Mouse (Mus musculus): ENCODE measurements around the gene Rrnad1.

Rrnad1 gene

GRCm38 (mm10) chr3:87948378-87949265, 18.1 kb upstream of the Rrnad1 start, which contains the start of gene Crabp2:
Gene Crabp2 (plus strand): TSS chr3:87948666.
- peak; percentile 63 for DNase-seq

DNA sequence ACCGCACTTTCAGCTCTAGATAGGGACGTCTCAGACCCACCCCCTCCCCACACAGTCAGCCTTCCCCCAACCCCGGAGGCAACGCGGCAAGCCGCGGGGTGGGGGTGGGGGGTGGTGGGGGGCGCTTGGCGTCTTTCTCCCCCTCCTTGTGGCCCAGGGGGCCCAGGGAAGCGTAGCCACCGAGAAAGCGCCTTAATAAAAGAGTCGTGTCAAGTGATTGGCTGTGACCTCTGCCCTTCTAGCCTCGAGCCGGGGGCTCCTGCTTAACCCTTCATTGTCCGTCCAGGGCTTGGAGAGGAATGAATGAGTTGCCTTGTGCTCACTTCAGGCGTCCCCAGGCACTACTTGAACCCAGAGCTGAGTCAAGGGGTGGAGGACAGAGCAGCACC, 17.3 kb upstream of the Rrnad1 start:
- DNase-seq, result peak; percentile 77

DNA sequence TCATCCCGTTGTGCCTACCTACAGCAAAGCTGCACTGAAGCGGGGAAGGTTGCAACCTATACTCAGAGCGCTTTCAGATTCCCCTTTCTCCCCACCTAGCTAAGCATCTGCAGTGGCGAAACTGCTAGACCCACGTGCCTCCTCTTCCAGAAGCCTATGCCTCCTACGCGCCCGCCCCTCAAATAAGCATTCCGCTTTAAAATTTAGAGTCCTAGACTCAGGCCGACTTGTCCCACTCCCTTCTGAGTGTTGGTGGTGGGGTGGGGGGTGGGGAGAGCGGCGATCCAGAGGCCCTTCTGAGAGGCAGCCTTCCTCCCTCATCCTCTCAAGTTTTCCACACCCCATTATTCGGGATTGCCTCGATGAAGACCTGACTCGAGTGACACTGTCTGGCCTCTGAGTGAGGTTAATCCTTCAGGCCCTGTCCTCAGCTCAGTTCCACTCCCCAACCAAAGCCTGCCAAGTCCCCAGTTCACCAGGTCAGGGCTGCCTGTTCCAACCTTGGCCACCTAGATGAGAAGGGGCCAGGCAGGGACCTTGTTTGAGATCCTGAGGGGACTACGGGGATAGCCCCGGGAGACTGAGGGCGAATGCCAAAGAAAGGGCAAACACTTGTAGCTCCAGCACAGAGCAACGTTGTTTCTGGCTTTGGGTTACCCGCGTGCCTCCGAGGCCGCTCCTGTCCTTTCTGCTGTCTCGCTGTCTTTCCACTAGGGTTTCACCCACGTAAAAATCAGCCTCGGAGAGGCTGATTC, 16.7 kb upstream of the Rrnad1 start:
- DNase-seq, result peak; percentile 44

- DNase-seq, result no peak
Measured at GRCm38 (mm10) chr3:87946541-87946860, 16.0 kb upstream of the Rrnad1 start.

- peak; percentile 54 for DNase-seq
Measured at GRCm38 (mm10) chr3:87945781-87946540, 15.4 kb upstream of the Rrnad1 start.

GRCm38 (mm10) chr3:87944838-87945600, 14.5 kb upstream of the Rrnad1 start:
- peak; percentile 73 for DNase-seq

- no peak for DNase-seq
Measured at GRCm38 (mm10) chr3:87943586-87943985, 13.1 kb upstream of the Rrnad1 start.

- DNase-seq, result no peak
Measured at GRCm38 (mm10) chr3:87942471-87942870, 12.0 kb upstream of the Rrnad1 start.

DNA sequence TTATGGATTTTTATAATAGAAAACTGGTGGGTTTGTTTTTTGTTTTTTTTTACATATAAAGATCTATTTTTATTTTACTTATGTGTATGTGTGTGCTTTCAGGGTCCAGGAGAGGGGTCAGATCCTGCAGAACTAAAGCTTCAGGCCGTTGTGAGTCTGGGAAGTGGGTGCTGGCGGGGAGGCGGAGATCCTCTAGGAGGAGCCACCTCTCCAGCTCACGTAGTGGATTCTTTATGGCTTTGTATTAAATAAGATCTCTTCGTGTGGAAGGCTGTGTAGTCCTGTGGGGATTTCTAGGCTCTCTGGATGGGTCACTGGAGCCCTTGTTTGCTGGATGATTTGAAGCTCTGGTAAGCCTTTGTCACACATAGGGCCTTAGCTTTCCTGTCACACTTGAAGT, 10.1 kb upstream of the Rrnad1 start:
- DNase-seq, result no peak

GRCm38 (mm10) chr3:87935776-87936175, 5.3 kb upstream of the Rrnad1 start:
- DNase-seq, result peak; percentile 85

DNA sequence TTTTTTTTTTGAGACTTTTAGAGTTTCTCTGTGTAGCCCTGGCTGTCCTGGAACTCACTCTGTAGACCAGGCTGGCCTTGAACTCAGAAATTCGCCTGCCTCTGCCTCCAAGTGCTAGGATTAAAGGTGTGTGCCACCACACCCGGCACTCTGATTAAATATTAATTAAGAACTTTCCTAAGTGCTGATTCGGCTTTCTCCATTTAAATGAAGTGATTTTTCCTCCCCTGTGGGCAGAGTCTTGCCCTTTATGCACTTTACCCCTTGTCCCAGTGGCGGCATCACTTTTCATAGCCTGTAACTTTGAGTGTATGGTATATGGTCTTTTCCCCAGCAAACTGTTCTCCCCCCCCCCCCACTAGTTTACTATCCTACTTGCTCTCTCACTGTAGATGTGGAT, 4.7 kb upstream of the Rrnad1 start:
- no peak for DNase-seq

DNA sequence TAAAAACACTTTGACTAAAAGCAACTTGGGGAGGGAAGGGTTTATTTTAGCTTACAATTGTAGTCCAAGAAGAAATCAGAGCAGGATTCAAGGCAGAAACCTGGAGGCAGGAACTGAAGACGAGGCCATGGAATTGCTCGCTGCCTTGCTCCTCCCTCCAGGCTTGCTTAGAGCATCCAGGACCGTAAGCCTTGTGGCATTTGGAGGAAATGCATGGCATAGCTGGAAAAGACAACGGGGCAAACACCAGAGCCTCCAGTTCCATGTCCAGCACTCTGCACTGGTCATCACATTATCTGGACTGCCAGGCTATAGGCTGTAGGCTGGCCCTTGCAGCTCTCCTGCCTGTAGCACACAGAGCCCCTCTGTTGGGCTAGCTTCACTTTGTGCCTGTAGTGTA, 4.0 kb upstream of the Rrnad1 start:
- DNase-seq, result no peak

DNA sequence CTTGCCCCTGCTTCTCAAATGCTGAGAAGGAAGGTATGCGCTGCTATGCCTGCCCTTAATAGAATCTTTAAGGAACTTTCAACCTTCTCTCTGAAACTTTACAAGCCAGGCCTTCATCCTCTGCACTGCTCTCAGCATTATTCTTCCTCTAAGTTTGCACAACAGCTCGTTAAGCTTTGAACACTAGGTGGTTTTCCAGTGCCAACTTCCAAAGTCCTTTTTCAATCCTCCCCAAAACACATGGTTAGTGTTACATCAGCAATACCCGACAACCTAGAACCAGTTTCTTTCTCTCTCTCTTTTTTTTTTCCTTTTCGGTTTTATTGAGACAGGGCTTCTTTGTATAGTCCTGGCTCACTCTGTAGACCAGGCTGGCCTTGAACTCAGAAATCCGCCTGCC, 3.5 kb upstream of the Rrnad1 start:
- no peak for DNase-seq

DNA sequence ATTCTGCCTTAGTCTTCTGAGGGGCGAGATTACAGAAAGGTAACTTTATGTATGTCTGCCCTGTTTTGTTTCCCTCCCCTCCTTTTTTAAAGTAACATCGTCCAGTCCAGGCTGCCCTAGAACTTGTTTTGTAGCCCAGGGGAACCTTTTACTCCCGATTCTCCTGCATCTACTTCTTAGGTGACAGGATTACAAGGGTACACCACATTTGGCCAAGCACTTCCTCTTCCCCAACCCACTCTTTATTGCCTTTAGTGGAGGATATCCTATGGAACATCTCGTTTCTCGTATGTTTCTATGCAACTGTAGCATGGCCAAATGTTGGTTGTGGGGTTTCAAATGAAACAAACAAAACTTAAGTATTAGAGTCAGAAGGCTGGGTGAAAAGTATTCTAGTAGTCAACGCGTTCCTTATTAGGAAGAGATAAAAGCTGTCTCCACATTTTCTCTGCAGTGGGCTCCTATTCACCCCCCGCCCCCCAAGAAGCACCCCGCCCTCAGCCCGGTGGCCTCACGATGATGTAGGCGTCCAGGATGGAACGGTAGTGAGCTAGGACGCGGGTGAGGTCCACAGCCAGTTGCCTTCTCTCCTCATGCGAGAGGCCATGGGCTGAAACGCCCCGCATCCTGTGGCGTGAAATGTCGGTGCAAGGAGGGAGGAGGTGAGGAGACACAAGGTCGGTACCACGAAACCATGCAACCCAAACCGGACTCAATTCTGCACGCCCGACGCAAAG, 1.0 kb downstream of the Rrnad1 start:
- no peak for DNase-seq

- DNase-seq, result no peak
Measured at GRCm38 (mm10) chr3:87927452-87927851, 3.1 kb downstream of the Rrnad1 start.

- no peak for DNase-seq
Measured at GRCm38 (mm10) chr3:87924996-87925395, 5.5 kb downstream of the Rrnad1 start.

GRCm38 (mm10) chr3:87920270-87920943, 10.1 kb downstream of the Rrnad1 start:
- no peak for DNase-seq

GRCm38 (mm10) chr3:87919336-87920108, 11.0 kb downstream of the Rrnad1 start, which contains the start of gene Mrpl24:
Gene Mrpl24 (plus strand): TSS chr3:87919506.
- peak; percentile 96 for DNase-seq

GRCm38 (mm10) chr3:87918551-87918950, 12.0 kb downstream of the Rrnad1 start:
- DNase-seq, result no peak

DNA sequence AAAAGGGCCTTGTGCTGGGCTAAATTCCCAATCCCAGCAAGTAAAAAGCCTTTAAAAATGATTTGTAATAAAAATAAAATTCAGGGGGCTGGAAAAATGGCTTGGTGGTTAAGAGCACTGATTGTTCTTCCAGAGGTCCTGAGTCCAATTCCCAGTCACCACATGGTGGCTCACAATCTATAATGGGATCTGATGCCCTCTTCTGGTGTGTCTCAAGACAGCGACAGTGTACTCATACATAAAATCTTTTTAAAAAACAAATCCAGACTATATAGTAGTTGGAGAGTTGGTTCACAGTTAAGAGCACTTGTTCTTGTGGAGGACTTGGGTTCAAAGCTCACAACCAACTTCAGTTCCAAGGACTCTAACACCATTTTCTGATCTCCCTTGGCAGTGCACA, 13.5 kb downstream of the Rrnad1 start:
- no peak for DNase-seq
